Mouse (Mus musculus): ENCODE results near the gene Cnn2.

Gene Cnn2

DNA sequence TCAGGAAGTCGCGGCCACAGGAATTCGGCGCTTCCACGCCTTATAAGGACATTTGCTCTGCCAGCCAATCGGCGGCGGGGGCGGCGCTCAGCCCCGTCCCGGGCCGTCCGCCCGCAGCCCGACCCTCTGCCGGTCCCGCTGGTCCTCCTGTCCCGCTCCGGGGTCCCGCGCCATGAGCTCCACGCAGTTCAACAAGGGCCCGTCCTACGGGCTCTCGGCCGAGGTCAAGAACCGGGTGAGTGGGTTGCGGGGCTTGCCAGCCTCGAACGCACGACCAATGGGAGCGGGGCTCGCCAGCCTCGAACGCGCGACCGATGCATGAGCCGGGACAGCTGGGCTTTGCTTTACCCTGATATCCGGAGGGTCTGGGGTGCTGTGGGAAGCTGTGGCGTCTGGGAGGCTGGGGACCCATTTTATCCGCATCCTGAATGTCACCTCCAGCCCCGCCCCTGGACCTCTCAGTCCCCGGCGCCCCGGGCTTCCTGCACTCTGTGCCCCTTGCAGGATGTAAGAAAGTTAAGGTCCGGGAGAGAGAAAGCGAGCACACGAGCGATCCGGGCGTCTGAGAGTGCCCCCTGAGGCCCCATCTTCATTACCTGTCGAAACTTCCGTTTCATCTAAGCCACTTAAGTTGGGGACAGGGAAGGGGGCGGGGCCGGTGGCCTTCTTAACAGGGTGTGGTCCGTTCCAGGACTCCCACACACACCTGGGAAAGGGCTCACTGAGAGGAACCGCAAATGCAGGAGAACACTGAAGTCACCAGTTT, at the start of gene Cnn2:
Gene Cnn2, plus strand, starts transcription at position 79 of the 766 bp plus-strand sequence.
- peak; percentile 29 for DNase-seq (ENCODE audit: low spot score)

DNA sequence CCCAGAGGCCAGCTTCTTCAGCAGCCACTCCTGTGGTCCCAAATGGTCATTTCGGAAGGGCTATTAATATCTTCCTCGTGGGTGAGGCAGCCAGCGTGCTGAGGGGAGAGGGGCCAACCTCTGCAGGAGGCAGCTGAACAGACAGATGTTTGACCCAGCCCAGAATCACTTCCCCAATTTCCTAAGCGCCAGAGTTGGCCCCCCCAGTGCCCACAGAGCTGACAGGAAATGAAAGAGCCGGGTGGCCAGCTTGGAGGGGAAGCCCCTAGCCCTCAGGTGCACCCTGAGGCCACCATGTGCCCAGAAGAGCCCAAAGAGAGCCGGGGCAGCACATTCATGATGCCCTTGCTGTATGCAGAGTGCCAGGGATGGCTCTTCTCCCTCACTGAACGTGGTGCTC, 47.6 kb upstream of the Cnn2 start:
- no peak for DNase-seq (ENCODE audit: low spot score)

DNA sequence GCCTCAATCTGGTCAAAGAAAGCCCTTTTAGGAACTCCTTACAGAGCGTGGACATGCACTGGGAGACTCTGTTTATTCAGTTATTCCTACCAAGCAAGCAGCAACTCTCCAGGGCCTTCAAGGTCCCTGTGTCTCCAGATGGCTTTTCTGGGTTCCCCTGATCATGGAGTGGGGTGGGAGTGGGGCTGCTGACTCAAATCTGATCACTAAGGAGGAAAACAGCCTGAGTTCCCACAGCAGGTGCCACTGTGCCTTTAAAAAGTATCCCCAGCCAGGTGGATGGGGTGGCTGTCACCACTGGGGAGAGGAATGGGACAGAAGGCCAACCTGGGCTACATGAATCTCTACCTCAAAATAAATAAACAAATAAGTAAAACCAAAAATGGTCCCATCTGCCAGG, 45.4 kb upstream of the Cnn2 start:
- no peak for DNase-seq (ENCODE audit: low spot score)

DNA sequence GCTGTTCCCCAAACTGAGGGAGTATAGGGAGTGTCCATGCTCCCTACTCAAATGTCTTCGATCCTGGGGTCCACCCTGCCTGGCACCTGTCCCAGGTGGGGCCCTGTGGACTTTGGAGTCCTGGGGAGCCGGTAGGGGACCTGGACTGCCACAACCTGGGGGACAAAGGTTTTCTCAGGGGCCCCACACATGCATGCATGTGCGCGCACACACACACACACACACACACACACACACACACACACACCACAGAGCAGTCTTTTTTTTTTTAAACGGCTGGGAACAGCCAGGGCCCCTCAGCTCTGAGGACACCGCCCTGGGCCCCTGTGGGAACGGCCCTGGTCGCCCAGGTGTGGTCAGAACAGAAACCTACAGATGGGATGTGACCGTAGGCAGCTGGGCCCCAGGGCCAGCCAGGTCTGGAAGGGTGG, 44.9 kb upstream of the Cnn2 start:
- DNase-seq (ENCODE audit: low spot score), result no peak

DNA sequence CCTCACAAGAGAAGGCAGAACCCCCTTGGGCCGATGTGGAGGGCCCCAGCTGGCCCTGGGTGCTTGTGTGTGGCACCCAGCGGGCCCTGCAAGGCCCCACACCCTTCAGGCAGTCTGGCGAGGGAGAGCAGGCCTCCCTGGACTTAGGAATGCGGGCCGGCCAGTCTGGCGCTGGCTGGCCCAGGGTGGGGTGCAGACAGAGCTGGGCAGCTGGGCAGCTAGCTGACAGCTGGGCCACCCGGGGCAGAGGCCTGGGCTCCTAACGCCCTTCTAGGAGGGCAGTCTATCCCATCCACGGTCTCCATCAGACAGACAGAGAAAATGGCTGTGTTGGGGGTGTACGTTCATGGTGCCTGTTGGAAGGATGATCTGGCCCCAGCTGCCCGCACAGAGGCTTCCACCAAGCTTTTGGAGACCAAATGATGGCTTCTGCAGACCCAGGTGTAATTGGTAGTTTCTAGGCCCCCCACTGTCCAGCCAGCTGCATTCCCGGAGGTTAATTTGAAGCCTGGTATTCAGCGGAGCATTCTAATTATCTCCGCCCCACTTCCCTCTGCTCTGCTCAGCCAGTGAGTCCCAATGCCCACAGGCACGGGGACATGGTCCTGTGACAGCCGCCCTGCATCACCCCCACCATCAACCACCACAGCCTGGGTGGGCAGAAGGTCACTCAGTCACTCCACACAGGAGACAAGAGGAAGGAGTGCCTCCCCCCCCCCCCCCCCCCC, 42.7 kb upstream of the Cnn2 start:
- peak; percentile 95 for DNase-seq (ENCODE audit: low spot score)

DNA sequence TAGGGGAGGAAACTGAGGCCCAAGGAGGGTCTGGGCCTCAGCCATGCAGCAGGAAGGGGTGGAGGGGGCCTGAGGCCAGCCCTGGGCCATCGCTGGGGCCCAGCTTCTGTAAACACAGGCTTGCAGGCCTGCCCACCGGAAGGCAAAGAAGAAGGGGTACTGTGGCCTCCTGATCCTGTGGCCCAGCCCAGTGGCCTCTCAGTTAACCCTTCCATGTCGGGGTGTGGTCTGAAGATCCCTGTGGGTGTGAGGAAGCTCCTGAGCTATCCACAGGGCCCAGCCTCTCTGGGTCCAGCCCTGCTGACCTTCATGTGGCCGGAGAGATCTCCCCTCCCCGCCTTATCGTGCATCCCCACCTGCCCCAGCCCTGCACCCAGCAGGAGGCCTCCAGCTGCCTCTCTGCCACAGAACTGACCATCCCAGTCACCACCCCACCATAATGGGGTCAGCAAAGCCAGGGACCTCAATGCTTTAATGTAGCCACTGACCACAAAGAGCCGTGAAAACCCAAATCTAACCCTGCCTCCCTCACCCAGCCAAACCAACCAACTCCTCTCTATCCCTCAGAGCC, 41.5 kb upstream of the Cnn2 start:
- peak; percentile 62 for DNase-seq (ENCODE audit: low spot score)

DNA sequence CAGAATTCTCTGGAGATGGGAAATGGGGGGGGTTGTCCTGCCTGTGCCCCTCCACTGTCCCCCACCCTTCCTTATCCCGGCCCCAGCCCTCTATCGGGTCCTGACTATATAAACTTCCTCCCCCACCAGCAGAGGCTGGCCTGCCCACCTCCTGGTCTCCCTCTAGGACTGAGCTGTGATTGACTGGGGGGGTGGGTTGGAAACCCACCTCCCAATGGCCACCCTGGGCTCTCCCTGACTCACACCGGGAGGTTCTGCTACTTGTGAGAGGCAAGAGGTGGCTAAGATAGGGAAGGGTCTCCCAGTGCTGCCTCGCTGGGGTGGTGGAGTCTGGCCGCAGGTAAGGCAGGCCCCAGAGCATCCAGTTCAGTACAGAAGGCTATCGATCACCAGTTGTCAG, 40.9 kb upstream of the Cnn2 start:
- no peak for DNase-seq (ENCODE audit: low spot score)

DNA sequence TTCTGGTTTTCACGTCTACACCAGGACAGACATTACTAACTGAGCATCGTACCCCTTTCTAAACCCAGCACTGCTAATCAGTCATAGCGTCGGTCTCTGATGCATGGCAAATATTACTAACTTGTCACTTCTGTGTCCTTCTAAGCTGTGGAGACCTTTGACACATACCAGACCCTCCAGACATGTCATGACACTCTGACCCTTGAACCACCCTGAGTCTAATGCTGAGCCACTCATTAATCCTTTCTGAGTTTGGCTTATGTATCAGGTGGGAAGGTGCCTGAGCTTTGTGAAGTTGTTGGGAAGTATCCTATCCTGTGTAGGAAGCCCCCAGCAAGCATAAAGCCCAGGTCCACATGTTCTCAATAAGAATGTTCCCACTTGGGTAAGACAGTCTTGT, 38.5 kb upstream of the Cnn2 start:
- DNase-seq (ENCODE audit: low spot score), result no peak

DNA sequence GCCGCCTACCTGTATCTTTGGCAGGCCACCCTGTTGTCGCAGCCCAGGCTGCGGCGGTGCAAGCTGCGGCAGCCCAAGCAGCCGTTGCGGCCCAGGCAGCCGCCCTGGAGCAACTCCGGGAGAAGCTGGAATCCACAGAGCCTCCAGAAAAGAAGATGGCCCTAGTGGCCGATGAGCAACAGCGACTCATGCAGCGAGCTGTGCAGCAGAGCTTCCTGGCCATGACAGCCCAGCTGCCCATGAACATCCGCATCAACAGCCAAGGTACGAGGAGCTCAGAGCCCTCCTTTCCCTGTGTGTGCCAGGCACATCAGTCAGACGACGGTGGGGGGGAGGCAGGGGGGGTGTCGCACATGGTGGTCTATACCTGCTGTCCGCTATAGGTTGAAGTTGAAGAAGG, 37.7 kb upstream of the Cnn2 start:
- no peak for DNase-seq (ENCODE audit: low spot score)

DNA sequence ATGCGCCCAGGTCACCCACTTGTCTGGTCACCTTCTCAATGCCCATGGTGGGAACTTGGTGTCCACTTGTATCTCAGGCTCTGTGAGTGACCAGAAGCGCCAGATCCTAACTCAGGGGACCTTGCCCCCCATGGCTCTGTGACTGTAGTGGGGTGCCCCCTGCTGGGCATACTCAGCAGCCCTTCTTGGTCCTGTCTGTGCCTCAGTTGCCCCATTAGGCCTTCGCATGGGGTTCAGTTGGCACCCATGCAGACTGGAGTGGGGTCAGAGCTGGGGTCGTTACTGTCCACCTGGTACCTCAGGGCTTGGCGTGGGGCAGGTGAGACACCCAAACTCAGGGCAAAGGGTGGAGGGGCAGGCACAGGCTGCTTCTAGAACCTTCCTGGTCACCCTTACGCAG, 34.4 kb upstream of the Cnn2 start:
- DNase-seq (ENCODE audit: low spot score), result peak; percentile 44

DNA sequence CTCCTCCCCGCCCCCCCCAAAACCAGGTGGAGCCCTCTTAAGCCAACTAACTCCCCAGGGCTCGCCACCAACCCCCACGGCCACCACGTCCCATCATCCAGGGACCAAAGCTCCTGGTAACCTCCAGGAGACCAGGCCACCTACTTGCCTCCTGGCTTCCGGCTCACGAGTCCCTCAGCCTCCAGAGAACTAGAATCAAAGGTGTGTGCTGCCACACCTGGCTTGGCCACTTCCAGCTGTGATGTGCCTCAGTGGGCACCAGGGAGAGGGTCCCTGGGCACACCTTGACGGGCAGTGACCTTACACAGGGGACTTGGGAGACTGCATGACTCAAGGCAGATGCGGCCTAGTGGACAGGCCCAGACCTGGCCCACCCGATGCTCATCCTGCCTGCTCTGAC, 32.7 kb upstream of the Cnn2 start:
- no peak for DNase-seq (ENCODE audit: low spot score)

DNA sequence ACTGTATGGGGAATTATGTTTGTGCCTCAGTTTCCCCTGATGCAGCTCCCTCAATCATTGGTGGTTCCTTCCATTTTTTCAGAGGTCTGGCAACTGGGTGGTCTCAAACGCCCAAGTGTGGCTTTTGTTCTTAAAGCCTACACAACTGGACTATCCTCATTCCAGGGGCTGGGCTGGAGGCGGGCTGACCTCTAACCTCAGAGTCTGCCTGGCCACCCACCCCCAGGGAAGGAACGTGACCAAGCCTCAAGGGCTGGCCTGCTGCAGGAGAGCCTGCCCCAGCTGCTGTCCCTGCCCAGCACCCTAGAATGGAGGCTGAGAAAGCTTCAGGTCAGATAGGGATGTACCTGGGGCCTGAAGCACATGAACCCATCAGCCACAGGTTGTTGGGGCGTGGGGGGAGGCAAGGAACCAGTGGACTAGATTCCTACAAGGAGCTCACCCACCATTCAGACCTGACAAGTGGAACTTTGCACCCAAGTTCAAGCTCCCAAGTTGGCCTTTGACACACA, 31.7 kb upstream of the Cnn2 start:
- DNase-seq (ENCODE audit: low spot score), result no peak

DNA sequence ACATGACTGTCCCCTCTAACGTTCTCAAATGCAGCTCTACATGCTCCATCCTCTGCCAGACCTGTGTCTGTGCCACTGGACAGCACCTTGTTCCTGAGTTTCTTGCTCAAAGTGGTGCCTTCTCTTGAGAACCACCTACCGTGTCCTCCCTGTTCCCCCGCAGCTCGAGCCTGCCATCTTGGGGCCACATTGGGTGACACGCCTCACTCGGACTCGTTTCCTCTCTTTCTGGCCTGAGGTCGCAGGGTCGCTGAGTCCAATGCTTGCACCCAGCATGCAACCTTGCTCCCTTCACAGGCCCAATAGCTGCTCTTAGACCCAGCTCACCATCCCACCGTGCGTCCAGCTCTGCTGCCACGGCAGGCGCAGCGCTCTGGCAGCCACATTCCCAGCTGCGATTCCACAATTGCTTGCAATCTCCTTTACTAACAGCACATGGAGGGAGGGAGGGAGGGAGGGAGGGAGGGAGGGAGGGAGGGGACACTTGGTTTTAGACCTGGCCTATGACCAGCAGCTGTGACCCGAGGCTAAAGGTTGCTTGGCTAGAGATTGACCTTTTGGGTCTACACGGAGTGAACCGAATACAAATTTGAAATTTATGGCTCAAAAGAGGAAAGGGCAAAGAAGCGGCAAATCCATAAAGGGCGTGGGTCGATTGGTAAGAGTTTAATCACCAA, 30.1 kb upstream of the Cnn2 start:
- DNase-seq (ENCODE audit: low spot score), result peak; percentile 86

DNA sequence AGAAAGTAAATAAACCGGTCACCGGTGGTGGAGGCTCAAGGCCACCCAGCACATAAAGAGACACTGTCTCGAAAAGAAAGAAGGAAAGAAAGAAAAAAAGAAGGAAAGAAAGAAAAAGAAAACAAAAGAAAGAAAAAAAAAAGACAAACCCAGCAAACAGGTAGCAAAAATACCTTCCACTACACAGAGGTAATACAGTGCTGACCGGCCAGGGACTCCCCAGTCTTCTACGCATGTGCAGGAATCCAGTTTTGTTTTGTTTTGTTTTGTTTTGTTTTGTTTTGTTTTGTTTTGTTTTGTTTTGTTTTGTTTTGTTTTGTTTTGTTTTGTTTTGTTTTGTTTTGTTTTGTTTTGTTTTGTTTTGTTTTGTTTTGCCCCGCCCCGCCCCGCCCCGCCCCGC, 29.0 kb upstream of the Cnn2 start:
- peak; percentile 44 for DNase-seq (ENCODE audit: low spot score)

DNA sequence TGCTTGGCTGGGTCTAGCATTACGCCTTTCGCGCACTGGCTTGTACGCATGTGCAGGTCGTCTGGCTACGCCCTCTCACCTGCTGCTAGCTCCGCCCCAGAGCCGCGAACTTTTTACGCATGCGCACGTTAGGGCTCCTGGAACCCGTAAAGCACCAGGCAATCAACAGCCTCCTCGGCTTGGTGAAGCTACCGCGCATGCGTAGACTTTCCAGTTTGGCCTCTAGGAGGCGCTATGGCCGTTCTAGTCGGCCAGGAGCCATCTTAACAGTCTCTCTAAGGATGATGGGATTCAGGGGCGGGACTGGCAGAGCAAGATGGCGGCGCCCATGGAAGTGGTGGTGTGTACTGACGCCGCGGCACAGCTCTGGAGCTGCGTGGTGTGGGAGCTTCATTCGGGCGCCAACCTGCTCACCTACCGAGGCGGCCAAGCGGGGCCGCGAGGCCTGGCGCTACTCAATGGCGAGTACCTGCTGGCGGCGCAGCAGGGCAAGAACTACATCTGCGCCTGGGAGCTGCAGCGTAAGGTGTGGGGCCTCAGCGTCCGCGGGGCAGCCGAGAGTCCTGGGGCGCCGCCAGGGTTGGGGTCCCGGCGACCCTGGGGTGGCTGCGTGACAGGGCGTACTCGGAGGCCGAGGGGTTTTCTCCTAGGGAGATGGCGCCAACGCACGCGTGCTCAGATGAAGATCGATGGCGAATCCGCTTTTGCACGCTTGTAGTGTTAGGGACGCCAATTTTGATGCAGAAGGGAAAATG, 28.4 kb upstream of the Cnn2 start, which contains the start of gene Wdr18:
Gene Wdr18, plus strand, starts transcription at position 306 of the 755 bp plus-strand sequence.
- DNase-seq (ENCODE audit: low spot score), result peak; percentile 100

DNA sequence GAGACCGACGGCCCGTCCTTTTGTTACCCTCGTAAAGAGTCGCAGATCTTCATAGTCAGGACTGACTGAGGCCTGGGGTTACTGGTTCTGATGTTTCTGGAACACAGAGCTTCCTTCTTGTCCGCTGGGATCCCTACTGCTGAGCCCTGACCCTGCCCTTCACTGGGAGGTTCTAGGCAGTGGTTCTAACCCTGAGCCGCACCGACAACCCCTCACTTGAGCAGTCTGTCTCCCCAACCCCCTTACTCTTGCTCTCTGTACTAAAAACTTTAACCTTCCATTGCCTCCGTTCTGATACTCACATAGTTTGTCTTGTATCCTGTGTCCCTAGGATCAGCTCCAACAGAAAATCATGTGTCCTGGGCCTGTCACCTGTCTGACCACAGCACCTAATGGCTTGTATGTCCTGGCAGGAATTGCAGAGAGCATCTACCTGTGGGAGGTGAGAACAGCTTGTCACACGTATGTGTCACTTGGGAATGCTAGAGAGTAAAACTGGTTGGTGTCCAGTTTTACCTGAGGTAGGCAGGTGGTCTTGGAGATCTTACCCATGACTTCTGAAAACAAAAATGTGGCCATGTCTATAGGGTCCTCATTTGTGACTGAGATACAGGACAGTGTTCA, 27.6 kb upstream of the Cnn2 start:
- no peak for DNase-seq (ENCODE audit: low spot score)

DNA sequence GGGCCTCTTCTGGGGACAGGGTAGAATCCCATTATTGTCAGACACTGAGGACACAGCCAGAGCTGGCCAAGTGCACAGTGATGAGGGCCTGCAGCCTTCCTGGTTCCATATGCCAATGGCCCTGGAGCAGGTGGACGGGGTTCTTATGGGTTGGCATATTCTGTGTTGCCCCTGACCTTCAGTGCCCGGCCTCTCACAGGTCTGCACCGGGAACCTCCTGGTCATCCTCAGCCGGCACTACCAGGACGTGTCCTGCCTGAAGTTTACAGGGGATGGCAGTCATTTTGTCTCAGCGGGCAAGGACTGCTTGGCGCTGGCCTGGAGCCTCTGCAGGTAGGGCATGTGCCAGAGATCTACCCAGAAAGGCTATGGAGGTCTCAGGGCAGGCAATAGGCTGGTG, 23.7 kb upstream of the Cnn2 start:
- DNase-seq (ENCODE audit: low spot score), result no peak

DNA sequence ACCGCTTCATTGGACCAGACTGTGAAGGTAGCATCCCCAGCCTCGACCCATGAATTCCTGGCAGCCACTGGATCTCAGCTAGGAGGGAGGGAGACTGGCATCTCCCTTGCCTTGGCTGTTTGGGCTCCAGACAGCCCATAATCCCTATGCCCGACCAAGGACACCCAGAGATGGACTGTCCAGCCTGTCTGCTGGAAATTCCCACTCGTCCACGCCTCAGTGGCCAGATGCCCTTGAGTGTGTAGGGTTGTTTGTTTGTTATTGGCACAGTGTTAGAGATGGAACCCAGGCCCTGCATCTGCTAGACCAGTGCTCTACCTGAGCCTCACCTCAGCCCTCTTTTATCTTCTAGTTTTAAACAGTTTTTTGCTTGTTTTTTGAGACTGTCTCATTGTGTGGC, 23.1 kb upstream of the Cnn2 start:
- no peak for DNase-seq (ENCODE audit: low spot score)

DNA sequence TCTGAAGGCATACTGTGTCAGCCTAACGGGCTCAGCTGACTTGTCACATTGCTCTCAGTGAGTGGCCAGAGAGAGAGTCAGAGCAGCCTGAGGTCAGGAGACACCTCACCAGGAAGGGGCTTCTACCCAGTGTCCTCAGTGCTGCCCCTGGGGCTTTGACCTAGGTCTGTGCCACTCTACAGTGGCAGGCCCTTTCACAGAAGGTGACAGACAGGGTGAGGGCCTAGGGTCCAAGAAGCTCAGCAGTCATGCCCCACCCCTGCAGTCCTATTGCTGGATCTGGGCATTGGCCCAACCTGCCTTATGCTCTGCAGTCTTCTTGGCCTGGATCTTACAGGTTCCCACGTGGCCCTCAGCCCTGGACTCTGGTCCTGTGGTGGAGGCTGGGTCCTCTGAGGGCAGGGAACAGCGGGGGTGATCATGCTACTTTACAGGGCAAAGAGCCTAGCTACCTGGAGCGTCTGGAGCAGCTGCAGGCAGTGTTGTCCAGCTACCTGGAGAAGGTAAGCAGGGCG, 21.4 kb upstream of the Cnn2 start:
- no peak for DNase-seq (ENCODE audit: low spot score)

DNA sequence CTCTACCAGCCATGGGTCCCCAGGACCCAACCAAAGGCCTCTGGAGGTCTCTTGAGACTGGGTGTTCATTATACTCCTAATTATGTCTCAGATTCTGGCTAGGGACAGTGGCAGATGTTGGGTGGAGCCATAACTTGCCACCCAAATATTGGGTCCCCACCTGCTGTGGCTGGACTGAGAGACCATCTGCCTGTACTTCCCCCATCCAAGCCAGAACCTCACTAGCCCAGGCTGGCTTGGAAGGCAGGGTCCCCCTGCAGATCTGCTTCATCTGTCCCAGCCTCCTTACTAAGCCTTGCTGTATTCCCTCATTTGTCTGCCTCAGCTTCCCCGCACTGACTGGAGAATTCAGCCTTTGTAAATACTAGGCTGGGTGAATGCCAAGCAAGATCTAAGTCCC, 20.2 kb upstream of the Cnn2 start:
- no peak for DNase-seq (ENCODE audit: low spot score)

DNA sequence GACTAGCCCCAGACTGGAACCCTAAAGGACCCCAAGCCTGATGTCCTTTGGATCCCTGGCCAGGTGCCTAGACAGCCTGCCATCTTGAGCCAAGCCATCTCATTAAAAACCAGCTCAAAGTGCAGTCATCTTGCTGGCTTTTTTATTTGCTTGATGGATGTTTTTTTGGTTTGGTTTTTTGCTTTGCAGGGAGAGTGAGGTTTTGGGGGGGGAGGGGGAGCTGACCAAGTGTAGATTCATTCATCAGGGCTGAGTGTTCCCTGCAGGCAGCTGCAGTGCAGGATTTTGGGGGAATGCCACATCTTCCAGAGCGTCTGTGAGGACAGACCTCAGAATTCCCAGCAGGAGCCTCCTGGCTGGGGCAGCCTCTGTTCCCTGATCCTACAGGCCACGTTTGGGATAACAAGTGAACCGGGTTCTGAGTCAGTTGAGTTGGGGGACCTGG, 19.2 kb upstream of the Cnn2 start:
- DNase-seq (ENCODE audit: low spot score), result no peak

Measured in retina, embryonic 14.5 days (tissue).